Mouse (Mus musculus) heart, embryonic 14.5 days (tissue): ENCODE measurements around the gene Gm28168. TPM values are rescaled to one million over a fixed set of nuclear protein-coding genes. Genes with fewer than 3 reads are reported as not detected.
"Not testable (repeated sequence)": the region's sequence is repeated elsewhere in the genome, so short reads cannot be mapped to it uniquely, and the experiment has no call there.

Experiments
- ATAC-seq: fragments of 200-750 bp; cut with Nextera tagmentation; 2 replicates; pipeline ENCODE4 v1.8.0; 2017; ENCODE audit warnings: low read depth, moderate TSS enrichment; ENCODE audit not compliant: insufficient number of reproducible peaks, insufficient read depth, low FRiP score
- H3K27ac ChIP-seq, 2 experiments: fragments of 200-500 bp in 1 of 2; fragments of 300-500 bp in 1 of 2; sonication (generic) in 1 of 2; replicated peaks in 1 of 2; 2 replicates each; pipeline ENCODE4 v1.5.1; 2012 to 2014; ENCODE audit warnings: low read depth in 2 of 2, low read length in 2 of 2, control low read depth in 1 of 2, mild to moderate bottlenecking in 1 of 2, mixed read lengths in 1 of 2; ENCODE audit not compliant: control insufficient read depth in 1 of 2, insufficient read depth in 1 of 2
- H3K27me3 ChIP-seq: fragments of 300-500 bp; sonication (generic); 2 replicates; pipeline ENCODE4 v1.6.1; 2014; ENCODE audit warnings: mild to moderate bottlenecking, low read length, control low read depth; ENCODE audit not compliant: control insufficient read depth, insufficient read depth
- H3K36me3 ChIP-seq: fragments of 300-500 bp; sonication (generic); 2 replicates; pipeline ENCODE4 v1.6.1; 2014; ENCODE audit warnings: mild to moderate bottlenecking, control low read depth, low read length, mixed read lengths; ENCODE audit not compliant: control insufficient read depth, insufficient read depth
- H3K4me1 ChIP-seq, 2 experiments: fragments of 200-500 bp in 1 of 2; fragments of 300-500 bp in 1 of 2; sonication (generic) in 1 of 2; 2 replicates each; pipeline ENCODE4 v1.6.1; 2012 to 2014; ENCODE audit warnings: low read length in 2 of 2, control low read depth in 1 of 2, mixed read lengths in 1 of 2; ENCODE audit not compliant: control insufficient read depth in 2 of 2, insufficient read depth in 2 of 2
- H3K4me2 ChIP-seq: fragments of 300-500 bp; sonication (generic); 2 replicates; pipeline ENCODE4 v1.6.1; 2014; ENCODE audit warnings: mild to moderate bottlenecking, low read length
- H3K4me3 ChIP-seq, 2 experiments: fragments of 200-500 bp in 1 of 2; fragments of 300-500 bp in 1 of 2; sonication (generic) in 1 of 2; 2 replicates each; pipeline ENCODE4 v1.5.1; 2012 to 2014; ENCODE audit warnings: low read length in 2 of 2, mild to moderate bottlenecking in 2 of 2, control low read depth in 1 of 2, low read depth in 1 of 2, moderate library complexity in 1 of 2; ENCODE audit not compliant: control insufficient read depth in 1 of 2, insufficient read depth in 1 of 2
- H3K9ac ChIP-seq: fragments of 300-500 bp; sonication (generic); 2 replicates; pipeline ENCODE4 v1.6.1; 2014; ENCODE audit warnings: mild to moderate bottlenecking, low read length
- H3K9me3 ChIP-seq: fragments of 300-500 bp; sonication (generic); 2 replicates; pipeline ENCODE4 v1.6.1; 2016; ENCODE audit warnings: low read length, control low read depth; ENCODE audit not compliant: control insufficient read depth
- WGBS: fragments of 180-500 bp; shearing (Covaris S2); extraction: QIAGEN DNeasy Blood & Tissue Kit; methylation state at CpG from one replicate; pipeline ENCODE4 v1.1.7; 2014; 5-methylcytosine and 5-hydroxymethylcytosine counted together
- polyA plus RNA-seq: library from polyadenylated mRNA; unstranded; fragments of >200 nt; fragmentation: Nextera tagmentation; extraction: Ambion mirVana; gene quantifications from 2 replicates; pipeline ENCODE4 v1.2.1, GENCODE M21; 2014

The Gm28168 gene
- not detected in 2 replicates for polyA plus RNA-seq

DNA sequence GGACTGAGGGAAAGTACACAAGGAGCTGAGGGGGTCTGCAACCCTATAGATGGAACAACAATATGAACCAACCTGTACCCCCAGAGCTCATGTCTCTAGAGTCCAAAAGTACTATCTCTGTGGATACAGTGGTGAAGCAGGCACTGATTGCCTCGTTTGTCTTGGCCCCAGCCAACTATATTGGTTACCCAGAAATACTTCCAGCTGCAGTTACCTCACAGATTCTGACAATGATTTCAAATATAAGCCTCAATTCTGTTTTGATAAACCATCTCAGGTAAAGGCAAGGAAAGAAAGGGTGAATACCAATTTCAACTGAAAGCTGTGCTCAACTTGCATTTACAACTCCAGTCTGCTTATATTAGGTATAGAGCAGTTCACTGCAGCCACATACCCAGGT lies at the start of gene Gm28168:
Gene Gm28168, plus strand, starts transcription at position 301 of the 400 bp plus-strand sequence.
- H3K27ac ChIP-seq, H3K9me3 ChIP-seq, H3K4me2 ChIP-seq, H3K36me3 ChIP-seq, H3K9ac ChIP-seq, H3K4me3 ChIP-seq, H3K4me1 ChIP-seq, ATAC-seq, H3K27me3 ChIP-seq: not testable (repeated sequence)
- WGBS, result 50% methylated on average over 1 of the region's 1 CpGs

DNA sequence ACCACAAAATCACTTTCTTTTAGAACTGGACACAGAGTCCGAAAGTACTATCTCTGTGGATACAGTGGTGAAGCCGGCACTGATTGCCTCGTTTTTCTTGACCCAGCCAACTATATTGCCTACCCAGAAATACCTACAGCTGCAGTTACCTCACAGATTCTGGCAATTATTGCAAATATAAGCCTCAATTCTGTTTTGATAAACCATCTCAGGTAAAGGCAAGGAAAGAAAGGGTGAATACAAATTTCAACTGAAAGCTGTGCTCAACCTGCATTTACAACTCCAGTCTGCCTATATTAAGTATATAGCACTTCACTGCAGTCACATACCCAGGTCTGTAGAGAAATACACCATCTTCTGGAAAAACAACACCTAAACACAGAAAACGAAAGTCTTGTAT lies 37.8 kb downstream of the Gm28168 start, which contains the start of gene Gm7145:
Gene Gm7145, plus strand, starts transcription at position 301 of the 400 bp plus-strand sequence.
- H3K27me3 ChIP-seq, result no peaks in the 10 kb centered on the region
- no peak within 1 kb of the TSS for H3K27ac ChIP-seq
- 0 out of 2 replicates have a peak, but pooled peaks cover 5% of the 10 kb centered on the region for H3K9me3 ChIP-seq
- no peak within 1 kb of the TSS for H3K4me3 ChIP-seq
- 65% methylated on average over 4 of the region's 4 CpGs for WGBS
- no peaks in the 10 kb centered on the region for H3K4me1 ChIP-seq
- no peak within 1 kb of the TSS for H3K4me2 ChIP-seq
- H3K9ac ChIP-seq, result no peak within 1 kb of the TSS
- no peaks in the 10 kb centered on the region for H3K36me3 ChIP-seq
- ATAC-seq, result no peak

Other genes starting within 250 kb of the Gm28168 start
- not detected in 2 replicates for gene Gm28363, start 230.9 kb upstream of the Gm28168 start, polyA plus RNA-seq
- gene B020011L13Rik, start 146.9 kb upstream of the Gm28168 start, polyA plus RNA-seq, result not detected in 2 replicates
- not detected in 2 replicates for gene Gm28360, start 97.9 kb upstream of the Gm28168 start, polyA plus RNA-seq
- gene Gm7145, start 37.9 kb downstream of the Gm28168 start, polyA plus RNA-seq, result not detected in 2 replicates
- gene Gm29106, start 248.5 kb downstream of the Gm28168 start, polyA plus RNA-seq, result 0.12 TPM in 1 of 2 replicates, not detected in the other